Mouse (Mus musculus): Measurements from ENCODE around the gene Grin3b. TPM values are rescaled to one million over a fixed set of nuclear protein-coding genes. Genes with fewer than 3 reads are reported as not detected.
"Not testable (repeated sequence)": the region's sequence is repeated elsewhere in the genome, so short reads cannot be mapped to it uniquely, and the experiment has no call there.

Grin3b gene
- polyA plus RNA-seq, 1 experiment from 2014 or later: 0.36 TPM

- Histone ChIP-seq H3K4me1 (ENCODE audit: control insufficient read depth, insufficient read depth, low read length) (peaks cover 9% of the 10 kb centered on the region), H3K4me2 (replicated peaks; ENCODE audit: low read depth, low read length) (no peak overlapping the region), H3K9ac (replicated peaks; ENCODE audit: low read depth, low read length) (no peak overlapping the region), H3K27me3 (ENCODE audit: control insufficient read depth, insufficient read depth, low read length) (no peaks in the 10 kb centered on the region), H3K4me3 (ENCODE audit: low read depth, low read length) (no peak overlapping the region), H3K9me3 (ENCODE audit: control insufficient read depth, low read depth, low read length) (no peaks in the 10 kb centered on the region), H3K36me3 (ENCODE audit: control insufficient read depth, insufficient read depth, low read length) (peaks cover 15% of the 10 kb centered on the region), H3K27ac (ENCODE audit: low read length) (no peak overlapping the region)
- WGBS: 12% methylated on average over 21 of the region's 21 CpGs
- no peak for ATAC-seq (ENCODE audit: insufficient number of reproducible peaks, insufficient read depth, low FRiP score, low read depth)
These were observed 12.2 kb upstream of the Grin3b start for GRCm38 (mm10) chr10:79958140-79958816.

- not testable (repeated sequence) for H3K9me3 ChIP-seq (ENCODE audit: control insufficient read depth, low read depth, low read length); ATAC-seq (ENCODE audit: insufficient number of reproducible peaks, insufficient read depth, low FRiP score, low read depth); H3K27ac ChIP-seq (ENCODE audit: low read length); H3K4me1 ChIP-seq (ENCODE audit: control insufficient read depth, insufficient read depth, low read length); H3K9ac ChIP-seq (replicated peaks; ENCODE audit: low read depth, low read length); H3K4me2 ChIP-seq (replicated peaks; ENCODE audit: low read depth, low read length); H3K27me3 ChIP-seq (ENCODE audit: control insufficient read depth, insufficient read depth, low read length)
- Histone ChIP-seq H3K36me3 (ENCODE audit: control insufficient read depth, insufficient read depth, low read length) (peaks cover 23% of the 10 kb centered on the region), H3K4me3 (ENCODE audit: low read depth, low read length) (peak overlapping the region; percentile 98; the same call in 1 of the 2 replicates)
- 33% methylated on average over 10 of the region's 10 CpGs for WGBS
These were observed 11.1 kb upstream of the Grin3b start for GRCm38 (mm10) chr10:79959412-79959811.

GRCm38 (mm10) chr10:79959847-79960601 is 10.5 kb upstream of the Grin3b start, which contains the start of gene Wdr18:
Gene Wdr18, plus strand, starts transcription at chr10:79960152.
- peaks cover 29% of the 10 kb centered on the region for H3K36me3 ChIP-seq (ENCODE audit: control insufficient read depth, insufficient read depth, low read length)
- under 1% methylated on average over 61 of the region's 61 CpGs for WGBS
- H3K4me2 ChIP-seq (replicated peaks; ENCODE audit: low read depth, low read length): peak within 1 kb of the TSS; percentile 86
- peak within 1 kb of the TSS; percentile 98 for H3K4me3 ChIP-seq (ENCODE audit: low read depth, low read length)
- H3K9me3 ChIP-seq (ENCODE audit: control insufficient read depth, low read depth, low read length): no peaks in the 10 kb centered on the region
- no peaks in the 10 kb centered on the region for H3K27me3 ChIP-seq (ENCODE audit: control insufficient read depth, insufficient read depth, low read length)
- peak; percentile 94 for ATAC-seq (ENCODE audit: insufficient number of reproducible peaks, insufficient read depth, low FRiP score, low read depth)
- peak within 1 kb of the TSS; percentile 87 for H3K9ac ChIP-seq (replicated peaks; ENCODE audit: low read depth, low read length)
- H3K27ac ChIP-seq (ENCODE audit: low read length): peak within 1 kb of the TSS; percentile 69; the same call in 1 of the 2 replicates
- H3K4me1 ChIP-seq (ENCODE audit: control insufficient read depth, insufficient read depth, low read length): peaks cover 9% of the 10 kb centered on the region

GRCm38 (mm10) chr10:79960671-79961294 is 9.7 kb upstream of the Grin3b start:
- H3K36me3 ChIP-seq (ENCODE audit: control insufficient read depth, insufficient read depth, low read length): peaks cover 37% of the 10 kb centered on the region
- H3K4me1 ChIP-seq (ENCODE audit: control insufficient read depth, insufficient read depth, low read length): peaks cover 9% of the 10 kb centered on the region
- H3K4me2 ChIP-seq (replicated peaks; ENCODE audit: low read depth, low read length): peak overlapping the region; percentile 86
- H3K4me3 ChIP-seq (ENCODE audit: low read depth, low read length): peak overlapping the region; percentile 98
- H3K9ac ChIP-seq (replicated peaks; ENCODE audit: low read depth, low read length): peak overlapping the region; percentile 87
- WGBS: 9% methylated on average over 10 of the region's 10 CpGs
- no peaks in the 10 kb centered on the region for H3K9me3 ChIP-seq (ENCODE audit: control insufficient read depth, low read depth, low read length)
- no peaks in the 10 kb centered on the region for H3K27me3 ChIP-seq (ENCODE audit: control insufficient read depth, insufficient read depth, low read length)
- no peak for ATAC-seq (ENCODE audit: insufficient number of reproducible peaks, insufficient read depth, low FRiP score, low read depth)
- H3K27ac ChIP-seq (ENCODE audit: low read length): 0 out of 2 replicates have a peak overlapping the region, but pooled peaks have one; percentile 69

GRCm38 (mm10) chr10:79964727-79965126 is 5.8 kb upstream of the Grin3b start:
- 94% methylated on average over 7 of the region's 7 CpGs for WGBS

GRCm38 (mm10) chr10:79965325-79965724 is 5.2 kb upstream of the Grin3b start:
- H3K36me3 ChIP-seq (ENCODE audit: control insufficient read depth, insufficient read depth, low read length): peaks cover 60% of the 10 kb centered on the region

More at GRCm38 (mm10) chr10:79964727-79965126, 5.8 kb upstream of the Grin3b start:
- no peak overlapping the region for H3K9ac ChIP-seq (replicated peaks; ENCODE audit: low read depth, low read length)
- H3K4me3 ChIP-seq (ENCODE audit: low read depth, low read length): no peak overlapping the region
- H3K27me3 ChIP-seq (ENCODE audit: control insufficient read depth, insufficient read depth, low read length): no peaks in the 10 kb centered on the region
- peaks cover 60% of the 10 kb centered on the region for H3K36me3 ChIP-seq (ENCODE audit: control insufficient read depth, insufficient read depth, low read length)
- ATAC-seq (ENCODE audit: insufficient number of reproducible peaks, insufficient read depth, low FRiP score, low read depth): no peak
- no peaks in the 10 kb centered on the region for H3K9me3 ChIP-seq (ENCODE audit: control insufficient read depth, low read depth, low read length)
- no peak overlapping the region for H3K27ac ChIP-seq (ENCODE audit: low read length)
- H3K4me1 ChIP-seq (ENCODE audit: control insufficient read depth, insufficient read depth, low read length): peaks cover 9% of the 10 kb centered on the region
- H3K4me2 ChIP-seq (replicated peaks; ENCODE audit: low read depth, low read length): no peak overlapping the region

GRCm38 (mm10) chr10:79966886-79967400 is 3.6 kb upstream of the Grin3b start:
- Histone ChIP-seq H3K9ac (replicated peaks; ENCODE audit: low read depth, low read length) (no peak overlapping the region), H3K9me3 (ENCODE audit: control insufficient read depth, low read depth, low read length) (no peaks in the 10 kb centered on the region), H3K4me3 (ENCODE audit: low read depth, low read length) (no peak overlapping the region), H3K36me3 (ENCODE audit: control insufficient read depth, insufficient read depth, low read length) (peaks cover 52% of the 10 kb centered on the region), H3K27me3 (ENCODE audit: control insufficient read depth, insufficient read depth, low read length) (peaks cover 6% of the 10 kb centered on the region; the same call in 1 of the 2 replicates), H3K4me2 (replicated peaks; ENCODE audit: low read depth, low read length) (no peak overlapping the region), H3K27ac (ENCODE audit: low read length) (no peak overlapping the region), H3K4me1 (ENCODE audit: control insufficient read depth, insufficient read depth, low read length) (peaks cover 3% of the 10 kb centered on the region; the same call in 1 of the 2 replicates)
- WGBS: 94% methylated on average over 5 of the region's 5 CpGs
- ATAC-seq (ENCODE audit: insufficient number of reproducible peaks, insufficient read depth, low FRiP score, low read depth): no peak

More at GRCm38 (mm10) chr10:79965325-79965724, 5.2 kb upstream of the Grin3b start:
- Histone ChIP-seq H3K4me2 (replicated peaks; ENCODE audit: low read depth, low read length) (no peak overlapping the region), H3K4me3 (ENCODE audit: low read depth, low read length) (no peak overlapping the region), H3K27ac (ENCODE audit: low read length) (no peak overlapping the region), H3K4me1 (ENCODE audit: control insufficient read depth, insufficient read depth, low read length) (peaks cover 9% of the 10 kb centered on the region), H3K27me3 (ENCODE audit: control insufficient read depth, insufficient read depth, low read length) (no peaks in the 10 kb centered on the region), H3K9me3 (ENCODE audit: control insufficient read depth, low read depth, low read length) (no peaks in the 10 kb centered on the region), H3K9ac (replicated peaks; ENCODE audit: low read depth, low read length) (no peak overlapping the region)
- no peak for ATAC-seq (ENCODE audit: insufficient number of reproducible peaks, insufficient read depth, low FRiP score, low read depth)
- WGBS: 93% methylated on average over 5 of the region's 5 CpGs

GRCm38 (mm10) chr10:79968181-79968580 is 2.3 kb upstream of the Grin3b start:
- Histone ChIP-seq H3K9me3 (ENCODE audit: control insufficient read depth, low read depth, low read length) (no peaks in the 10 kb centered on the region), H3K4me2 (replicated peaks; ENCODE audit: low read depth, low read length) (no peak overlapping the region), H3K9ac (replicated peaks; ENCODE audit: low read depth, low read length) (no peak overlapping the region), H3K27ac (ENCODE audit: low read length) (no peak overlapping the region), H3K4me3 (ENCODE audit: low read depth, low read length) (no peak overlapping the region), H3K27me3 (ENCODE audit: control insufficient read depth, insufficient read depth, low read length) (peaks cover 6% of the 10 kb centered on the region; the same call in 1 of the 2 replicates), H3K36me3 (ENCODE audit: control insufficient read depth, insufficient read depth, low read length) (peaks cover 45% of the 10 kb centered on the region), H3K4me1 (ENCODE audit: control insufficient read depth, insufficient read depth, low read length) (peaks cover 3% of the 10 kb centered on the region; the same call in 1 of the 2 replicates)
- ATAC-seq (ENCODE audit: insufficient number of reproducible peaks, insufficient read depth, low FRiP score, low read depth): no peak
- WGBS: 60% methylated on average over 1 of the region's 1 CpGs
